Mouse (Mus musculus) CD8-positive naive resting alpha-beta T cell, adult 2 months (primary cell): ENCODE data around the gene C1ra.
A peak's percentile ranks its signal among the peaks of the same experiment; 100 is the strongest.
"Not testable (repeated sequence)": the region's sequence is repeated elsewhere in the genome, so short reads cannot be mapped to it uniquely, and the experiment has no call there.

Source experiments
- DNase-seq, 2 experiments: peaks; one replicate each; pipeline ENCODE4 v3.0.0; 2022; ENCODE audit warnings: low read depth in 2 of 2, low spot score in 2 of 2

Gene C1ra

DNA sequence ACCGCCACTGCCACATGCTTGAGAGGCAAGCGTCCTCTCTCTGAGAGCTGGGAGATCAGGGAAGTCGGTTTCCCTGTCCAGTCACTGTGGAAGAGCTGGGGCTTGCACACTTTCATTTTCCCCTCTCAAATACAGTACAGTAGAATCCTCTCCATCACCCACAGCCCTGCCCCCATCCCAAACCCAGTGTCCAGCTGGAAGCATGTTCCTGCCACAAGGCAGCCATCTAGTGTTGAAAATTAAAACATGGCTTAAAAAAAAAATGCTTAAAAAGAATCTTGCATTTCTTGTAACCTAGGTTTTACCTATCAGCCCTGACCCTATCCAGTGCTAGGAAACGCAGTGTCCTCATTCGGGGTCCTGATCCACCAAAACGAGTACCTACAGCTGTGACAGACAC lies 32.3 kb downstream of the C1ra start:
- DNase-seq, result no peak

DNA sequence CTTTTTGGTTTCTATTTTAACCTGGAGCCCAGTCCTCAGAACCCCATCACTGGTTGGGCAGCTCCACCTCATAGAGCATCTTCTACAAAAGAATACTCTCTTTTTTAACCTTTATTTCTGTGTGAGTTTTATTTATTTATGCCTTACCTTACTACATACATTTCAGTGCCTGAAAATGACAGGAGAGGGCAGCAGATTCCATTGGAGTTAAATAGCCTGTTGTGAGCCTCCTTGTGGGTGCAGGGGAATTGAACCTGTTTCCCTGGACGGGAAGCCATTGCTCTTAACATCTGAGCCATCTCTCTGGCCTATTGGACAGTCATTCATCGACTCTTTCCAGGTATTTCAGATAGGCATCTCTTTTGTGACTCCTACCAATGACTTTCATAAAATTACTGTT lies 33.2 kb downstream of the C1ra start:
- DNase-seq, result no peak

DNA sequence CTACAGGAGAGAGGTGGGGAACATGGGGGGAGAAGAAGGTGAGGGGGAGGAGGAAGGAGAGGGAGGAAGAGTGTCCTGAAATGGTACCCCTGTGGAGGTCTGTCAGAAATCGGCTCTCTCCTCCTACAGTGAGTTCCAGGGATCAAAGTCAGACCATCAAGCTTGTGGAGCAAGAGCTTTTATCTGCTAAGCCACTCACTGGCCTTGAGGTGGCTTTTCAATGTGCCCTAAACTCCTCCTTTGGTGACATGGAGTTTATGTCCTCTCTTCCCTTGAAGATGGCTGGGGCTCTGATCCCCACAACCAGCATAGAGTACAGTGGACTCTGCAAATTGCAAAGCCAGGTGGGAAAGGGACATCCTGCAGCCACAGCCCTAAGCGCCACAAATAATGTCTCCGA lies 35.8 kb downstream of the C1ra start:
- not testable (repeated sequence) for DNase-seq

DNA sequence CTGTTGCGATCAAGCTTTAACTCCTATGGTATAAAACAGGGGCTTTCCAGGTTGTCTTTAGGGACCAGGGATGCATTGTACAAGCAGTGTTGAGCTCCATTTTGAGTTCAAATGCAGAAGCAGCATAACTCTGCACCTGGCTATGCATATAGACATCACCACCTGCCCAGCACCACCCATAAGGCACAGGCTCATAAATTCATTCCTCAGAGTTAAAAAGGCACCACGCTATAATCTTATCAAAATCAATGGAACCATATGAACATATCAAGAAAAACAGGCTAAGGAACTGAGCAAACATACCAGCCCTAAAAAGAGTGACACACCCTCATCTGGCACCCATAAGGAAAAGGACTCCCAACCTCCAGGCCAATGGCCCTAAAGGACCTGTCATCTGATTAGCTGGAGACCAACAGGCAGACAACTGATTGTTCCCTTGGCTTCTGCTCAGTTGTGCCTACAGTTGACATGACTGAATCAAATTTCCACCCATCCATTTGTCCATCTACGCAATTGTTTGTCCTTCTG lies 36.9 kb downstream of the C1ra start:
- no peak for DNase-seq

DNA sequence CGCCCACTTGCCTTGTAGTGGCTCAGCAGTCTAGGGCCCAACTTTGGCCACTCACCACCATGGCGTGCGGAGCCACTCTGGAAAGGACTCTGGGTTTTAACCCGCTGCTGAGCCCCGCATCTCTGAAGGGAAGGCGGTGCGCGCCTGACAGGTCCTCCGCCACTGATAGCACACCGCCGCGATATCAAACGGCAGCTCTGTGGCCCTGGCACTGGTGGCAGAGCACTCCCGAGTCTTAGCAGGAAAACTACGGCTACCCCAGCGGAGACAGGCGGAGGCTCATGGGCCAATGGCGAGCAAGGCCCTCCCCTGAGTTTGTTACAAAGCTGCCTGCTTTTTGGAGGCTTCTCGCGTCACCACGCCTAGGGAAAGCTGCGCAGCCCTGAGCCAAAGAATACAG lies 40.6 kb downstream of the C1ra start:
- no peak for DNase-seq

DNA sequence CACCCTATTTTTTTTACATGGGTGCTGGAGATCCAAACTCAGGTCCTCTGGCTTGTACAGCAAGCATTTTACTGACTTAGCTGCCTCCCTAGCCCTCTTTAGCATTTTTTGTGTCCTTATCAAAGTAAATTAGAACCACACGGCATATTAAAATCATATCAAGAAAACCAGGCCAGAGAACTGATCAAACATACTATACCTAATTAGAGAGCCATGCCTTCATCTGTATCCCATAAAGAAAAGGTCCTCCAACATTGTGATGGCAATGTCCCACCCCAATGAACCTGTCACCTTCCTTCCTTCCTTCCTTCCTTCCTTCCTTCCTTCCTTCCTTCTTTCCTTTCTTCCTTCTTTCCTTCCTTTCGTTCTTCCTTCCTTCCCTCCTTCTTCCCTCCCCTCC lies 43.8 kb downstream of the C1ra start:
- DNase-seq, result not testable (repeated sequence)

DNA sequence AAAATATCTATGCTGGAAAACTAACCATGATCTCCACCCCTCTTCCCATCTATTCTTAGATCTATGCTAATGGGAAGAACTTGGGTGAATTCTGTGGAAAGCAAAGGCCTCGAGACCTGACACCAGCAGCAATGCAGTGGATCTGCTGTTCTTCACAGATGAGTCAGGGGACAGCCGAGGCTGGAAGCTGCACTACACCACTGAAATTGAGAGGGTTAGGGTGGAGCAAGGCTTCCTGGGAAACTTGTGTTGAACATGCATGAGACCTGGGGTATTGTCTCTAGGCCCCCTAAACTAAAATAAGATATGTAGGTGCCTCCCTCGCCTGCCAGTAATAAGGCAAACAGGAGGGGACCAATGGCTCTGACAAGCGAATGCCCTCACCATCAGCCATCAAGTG lies 49.0 kb downstream of the C1ra start:
- not testable (repeated sequence) for DNase-seq

DNA sequence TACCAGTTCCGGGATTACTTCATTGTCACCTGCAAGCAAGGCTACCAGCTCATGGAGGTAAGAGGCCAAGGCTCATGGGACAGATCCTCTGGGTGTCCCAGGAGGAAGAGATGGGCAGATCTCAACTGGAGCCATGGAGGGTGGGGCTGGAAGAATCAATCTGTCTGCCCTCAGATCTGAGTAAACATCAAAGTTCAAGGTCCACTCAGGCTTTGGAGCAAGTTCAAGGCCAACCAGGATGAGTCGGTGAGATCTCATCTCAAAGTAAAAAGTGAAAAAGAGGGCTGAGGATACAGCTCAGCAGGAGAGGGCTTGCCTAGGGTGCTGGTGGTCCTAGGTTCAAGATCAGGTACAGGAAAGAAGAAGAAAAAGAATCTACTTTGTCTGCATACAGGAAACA lies 49.4 kb downstream of the C1ra start:
- not testable (repeated sequence) for DNase-seq

DNA sequence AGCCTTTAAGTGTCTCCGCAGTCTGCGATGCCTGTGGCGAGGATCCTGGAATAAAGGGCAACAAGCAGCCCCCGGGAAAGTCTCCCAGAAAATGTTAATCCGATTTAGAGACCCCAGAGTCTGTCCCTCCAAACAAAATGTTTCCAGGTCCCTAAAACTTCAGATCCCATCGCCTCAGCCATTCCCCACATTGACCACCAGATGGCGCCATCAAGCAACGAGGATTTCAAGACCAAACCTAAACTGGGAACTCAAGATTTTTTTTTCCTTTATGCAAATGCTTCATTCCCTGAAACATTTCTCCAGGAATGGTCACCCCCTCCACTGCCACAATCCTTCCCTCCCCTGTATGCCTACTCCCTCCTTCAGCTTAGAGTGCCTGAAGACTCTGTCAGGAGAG lies 57.8 kb downstream of the C1ra start, which contains the start of gene C1rb:
TSS of gene C1rb (plus strand) at position 269 of the 400 bp plus-strand sequence.
- peak; percentile 38 to 50 for DNase-seq
